Mouse (Mus musculus): ENCODE measurements around the gene Evi2b. TPM values are rescaled to one million over a fixed set of nuclear protein-coding genes. Genes with fewer than 3 reads are reported as not detected.

Gene Evi2b
- total and polyA plus RNA-seq, 3 experiments: 12.0 to 105 (median 40.5) TPM

DNA sequence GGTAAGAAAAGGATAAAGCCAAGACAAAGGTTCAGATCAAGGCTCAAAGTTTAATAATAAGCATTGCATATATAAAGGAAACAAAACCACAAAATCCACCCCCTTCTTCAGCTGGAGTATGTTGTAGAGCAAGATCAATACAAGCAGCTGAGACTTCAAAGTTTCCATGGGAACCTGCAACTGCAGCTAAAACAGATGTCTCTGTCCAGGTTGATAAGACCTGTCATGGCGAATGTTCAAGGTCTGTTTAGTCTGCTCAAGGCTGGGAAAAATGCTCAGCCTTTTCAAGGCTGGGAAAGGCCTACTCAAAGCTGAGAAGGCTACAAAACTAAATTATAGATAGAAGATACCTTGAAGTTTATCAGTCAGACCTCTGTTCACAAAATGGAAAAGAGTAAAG, 29.1 kb upstream of the Evi2b start:
- no peaks in the 10 kb centered on the region for H3K9me3 ChIP-seq (replicated peaks; ENCODE audit: low read length)
- in situ Hi-C loops (cut with MboI; ENCODE audit: low pct_ligation_motif_present, low pct_unique_long_range_greater_than_20kb, low sequenced_read_pairs): no loop called here
- dilution Hi-C loops (cut with MboI; ENCODE audit: extremely low pct_ligation_motif_present, extremely low pct_unique_long_range_greater_than_20kb, low sequenced_read_pairs): no loop called here
- H3K4me3 ChIP-seq (replicated peaks in 1 of 3; ENCODE audit: low read depth in 2 of 3, low read length in 2 of 3, poor library complexity in 1 of 3): no peak overlapping the region
- no peaks in the 10 kb centered on the region for H3K79me2 ChIP-seq (replicated peaks; ENCODE audit: control insufficient read depth, extremely low read depth, insufficient read depth, poor library complexity, severe bottlenecking)
- H3K36me3 ChIP-seq (replicated peaks in 1 of 2; ENCODE audit: control insufficient read depth in 1 of 2, insufficient read depth in 1 of 2, low read length in 1 of 2): peaks cover 45 to 80% of the 10 kb centered on the region in 2 experiments
- H3K27ac ChIP-seq (ENCODE audit: insufficient read depth, low read depth): no peak overlapping the region
- no peak for DNase-seq (ENCODE audit: extremely low read depth)
- H3K9ac ChIP-seq (ENCODE audit: insufficient read depth, low read depth): no peak overlapping the region
- no peak overlapping the region for H3K4me2 ChIP-seq (ENCODE audit: insufficient read depth, low read depth, poor library complexity, severe bottlenecking)
- no peak for TF ChIP-seq MAFK (IDR thresholded peaks at IDR 0.05; ENCODE audit: insufficient replicate concordance, low read length)
- no peak for TF ChIP-seq ZKSCAN1 (IDR thresholded peaks at IDR 0.05; ENCODE audit: borderline replicate concordance, low read depth, low read length)
- no peak for TF ChIP-seq UBTF (IDR thresholded peaks at IDR 0.05; ENCODE audit: low read depth, low read length)
- TF ChIP-seq USF2 (conservative IDR thresholded peaks at IDR 0.05; ENCODE audit: low read depth, low read length): no peak
- TF ChIP-seq JUND (conservative IDR thresholded peaks at IDR 0.05; ENCODE audit: low read depth, low read length): no peak
- TF ChIP-seq CTCF (conservative IDR thresholded peaks at IDR 0.05 in 1 of 2, IDR thresholded peaks at IDR 0.05 in 1 of 2; ENCODE audit: low read depth in 2 of 2, low read length in 2 of 2): no peak
- H3K4me1 ChIP-seq (ENCODE audit: control insufficient read depth in 1 of 2, insufficient read depth in 2 of 2): peaks cover 2 to 4% of the 10 kb centered on the region in 2 experiments; a peak in 1 of 4 replicates
- no peaks in the 10 kb centered on the region for H3K27me3 ChIP-seq (replicated peaks)

DNA sequence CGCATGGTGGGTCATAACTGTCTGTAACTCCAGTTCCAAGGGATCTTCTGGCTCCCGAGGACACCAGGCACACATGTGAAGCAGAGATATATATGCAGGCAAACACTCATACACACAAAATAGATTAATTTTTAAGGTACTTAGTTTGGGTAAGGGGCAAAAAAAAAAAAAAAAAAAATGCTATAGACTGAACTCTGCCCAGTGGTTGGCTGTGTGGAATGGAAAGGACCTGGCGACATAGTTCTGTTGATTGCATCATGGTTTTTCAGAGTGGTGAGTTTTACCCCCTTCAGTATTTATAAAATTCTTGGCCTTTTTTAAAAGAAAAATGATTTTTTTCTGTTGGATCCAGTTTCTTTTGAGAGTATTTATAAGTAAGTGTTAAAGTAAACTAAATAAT, 12.7 kb upstream of the Evi2b start:
- Histone ChIP-seq H3K9ac (ENCODE audit: insufficient read depth, low read depth) (no peak overlapping the region), H3K4me3 (replicated peaks in 1 of 3; ENCODE audit: low read depth in 2 of 3, low read length in 2 of 3, poor library complexity in 1 of 3) (no peak overlapping the region), H3K4me1 (ENCODE audit: control insufficient read depth in 1 of 2, insufficient read depth in 2 of 2) (peaks cover 5 to 31% of the 10 kb centered on the region in 2 experiments; a peak in 3 of 4 replicates), H3K27me3 (replicated peaks) (no peaks in the 10 kb centered on the region), H3K9me3 (replicated peaks; ENCODE audit: low read length) (peaks cover 3% of the 10 kb centered on the region), H3K4me2 (ENCODE audit: insufficient read depth, low read depth, poor library complexity, severe bottlenecking) (no peak overlapping the region), H3K79me2 (replicated peaks; ENCODE audit: control insufficient read depth, extremely low read depth, insufficient read depth, poor library complexity, severe bottlenecking) (no peaks in the 10 kb centered on the region), H3K27ac (ENCODE audit: insufficient read depth, low read depth) (no peak overlapping the region), H3K36me3 (replicated peaks in 1 of 2; ENCODE audit: control insufficient read depth in 1 of 2, insufficient read depth in 1 of 2, low read length in 1 of 2) (peaks cover 15 to 65% of the 10 kb centered on the region in 2 experiments)
- DNase-seq (ENCODE audit: extremely low read depth): no peak
- in situ Hi-C loops (cut with MboI; ENCODE audit: low pct_ligation_motif_present, low pct_unique_long_range_greater_than_20kb, low sequenced_read_pairs): no loop called here
- dilution Hi-C loops (cut with MboI; ENCODE audit: extremely low pct_ligation_motif_present, extremely low pct_unique_long_range_greater_than_20kb, low sequenced_read_pairs): no loop called here
- TF ChIP-seq ZNF384 (IDR thresholded peaks at IDR 0.05; ENCODE audit: low read depth, low read length) (peak; percentile 72), E2F4 (IDR thresholded peaks at IDR 0.05; ENCODE audit: insufficient replicate concordance, low read depth, low read length) (no peak)

DNA sequence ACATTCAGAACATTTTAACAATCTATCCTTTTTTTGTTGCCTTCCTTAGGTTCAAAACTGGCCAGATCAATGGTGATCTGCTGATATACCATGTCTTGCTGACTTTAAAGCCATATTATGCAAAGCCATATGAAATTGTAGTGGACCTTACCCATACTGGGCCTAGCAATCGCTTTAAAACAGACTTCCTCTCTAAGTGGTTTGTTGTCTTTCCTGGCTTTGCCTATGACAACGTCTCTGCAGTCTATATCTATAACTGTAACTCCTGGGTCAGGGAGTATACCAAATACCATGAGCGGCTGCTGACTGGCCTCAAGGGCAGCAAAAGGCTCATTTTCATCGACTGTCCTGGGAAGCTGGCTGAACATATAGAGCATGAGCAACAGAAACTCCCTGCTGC, 12.0 kb upstream of the Evi2b start:
- no peak overlapping the region for H3K27ac ChIP-seq (ENCODE audit: insufficient read depth, low read depth)
- no peak overlapping the region for H3K9ac ChIP-seq (ENCODE audit: insufficient read depth, low read depth)
- H3K27me3 ChIP-seq (replicated peaks): no peaks in the 10 kb centered on the region
- no peak overlapping the region for H3K4me2 ChIP-seq (ENCODE audit: insufficient read depth, low read depth, poor library complexity, severe bottlenecking)
- H3K36me3 ChIP-seq (replicated peaks in 1 of 2; ENCODE audit: control insufficient read depth in 1 of 2, insufficient read depth in 1 of 2, low read length in 1 of 2): peaks cover 12 to 59% of the 10 kb centered on the region in 2 experiments
- in situ Hi-C loops (cut with MboI; ENCODE audit: low pct_ligation_motif_present, low pct_unique_long_range_greater_than_20kb, low sequenced_read_pairs) (no loop called here), dilution Hi-C loops (cut with MboI; ENCODE audit: extremely low pct_ligation_motif_present, extremely low pct_unique_long_range_greater_than_20kb, low sequenced_read_pairs) (no loop called here)
- no peak for DNase-seq (ENCODE audit: extremely low read depth)
- TF ChIP-seq E2F4 (IDR thresholded peaks at IDR 0.05; ENCODE audit: insufficient replicate concordance, low read depth, low read length) (no peak), NRF1 (IDR thresholded peaks at IDR 0.05; ENCODE audit: low read depth, low read length) (no peak), CHD1 (IDR thresholded peaks at IDR 0.05; ENCODE audit: low read depth, low read length) (no peak), JUND (conservative IDR thresholded peaks at IDR 0.05; ENCODE audit: low read depth, low read length) (no peak), MAFK (IDR thresholded peaks at IDR 0.05; ENCODE audit: insufficient replicate concordance, low read length) (no peak), BHLHE40 (IDR thresholded peaks at IDR 0.05; ENCODE audit: low read depth, low read length) (no peak), USF1 (IDR thresholded peaks at IDR 0.05; ENCODE audit: low read depth, low read length) (no peak), ZC3H11A (IDR thresholded peaks at IDR 0.05; ENCODE audit: low read depth, low read length) (no peak), NELFE (IDR thresholded peaks at IDR 0.05; ENCODE audit: low read depth, low read length) (no peak), JUN (IDR thresholded peaks at IDR 0.05; ENCODE audit: insufficient read depth, low read depth, low read length) (no peak), MEF2A (IDR thresholded peaks at IDR 0.05; ENCODE audit: borderline replicate concordance, low read depth, low read length) (no peak), SIN3A (IDR thresholded peaks at IDR 0.05; ENCODE audit: low read length) (no peak), GABPA (IDR thresholded peaks at IDR 0.05; ENCODE audit: insufficient replicate concordance, low read depth, low read length) (no peak), CTCF (conservative IDR thresholded peaks at IDR 0.05 in 1 of 2, IDR thresholded peaks at IDR 0.05 in 1 of 2; ENCODE audit: low read depth in 2 of 2, low read length in 2 of 2) (no peak)
- H3K9me3 ChIP-seq (replicated peaks; ENCODE audit: low read length): no peaks in the 10 kb centered on the region
- H3K4me3 ChIP-seq (replicated peaks in 1 of 3; ENCODE audit: low read depth in 2 of 3, low read length in 2 of 3, poor library complexity in 1 of 3): no peak overlapping the region
- peaks cover 5 to 39% of the 10 kb centered on the region in 2 experiments; a peak in 3 of 4 replicates for H3K4me1 ChIP-seq (ENCODE audit: control insufficient read depth in 1 of 2, insufficient read depth in 2 of 2)
- H3K79me2 ChIP-seq (replicated peaks; ENCODE audit: control insufficient read depth, extremely low read depth, insufficient read depth, poor library complexity, severe bottlenecking): no peaks in the 10 kb centered on the region

Measured in CH12.LX (cell line).